ENCODE assay signal across 22 mouse cellular contexts in genomic region chr10:56836130-56836529, GRCm38 (mm10).
A peak's percentile ranks its signal among the peaks of the same experiment; 100 is the strongest.
DNase-seq lines count a peak whose midpoint lies in the region; ATAC-seq lines count a peak whose summit lies in the region.
"Had no signal": no experiment of that assay in that cellular context is flagged by ENCODE, and none has a peak within 500 bp of the region (broad histone marks: within the 10 kb centered on the region; RNA-seq: fewer than 3 reads in every experiment).

No protein-coding gene starts in this region.

- H3K36me3 ChIP-seq in heart, embryonic 12.5 days = no peaks in the 10 kb centered on the region
- H3K36me3 ChIP-seq in midbrain, embryonic 11.5 days (ENCODE audit: control insufficient read depth, insufficient read depth, low read length) = no peaks in the 10 kb centered on the region
- no peaks in the 10 kb centered on the region for H3K36me3 ChIP-seq in midbrain, embryonic 14.5 days (ENCODE audit: control insufficient read depth, insufficient read depth, low read length)
- H3K36me3 ChIP-seq: embryonic facial prominence, embryonic 13.5 days; embryonic facial prominence, embryonic 15.5 days; forebrain, embryonic 10.5 days; forebrain, embryonic 12.5 days had no signal

- DNase-seq in heart, adult 18-20 months = peak; percentile 45 to 58
- DNase-seq in heart, postnatal 14 days = no peak
- peak; percentile 49 for DNase-seq in heart, adult 8-10 months (ENCODE audit: low spot score)
- DNase-seq in midbrain, embryonic 11.5 days (ENCODE audit: low spot score, missing footprints) = peak; percentile 23
- DNase-seq in midbrain, embryonic 14.5 days = no peak
- DNase-seq: adrenal gland, adult 2 months; adrenal gland, postnatal 10 days; adrenal gland, postnatal 25 days; cerebellum, adult 11 months; cerebellum, adult 18-20 months; cerebellum, adult 8-10 months; cerebellum, adult 9-11 months; cerebellum, postnatal 14 days; cerebellum, postnatal 36 days; embryo, embryonic 11 days had no signal

- H3K4me2 ChIP-seq in heart, embryonic 12.5 days = no peak overlapping the region
- no peak overlapping the region for H3K4me2 ChIP-seq in midbrain, embryonic 11.5 days
- H3K4me2 ChIP-seq in midbrain, embryonic 14.5 days (ENCODE audit: low read length) = no peak overlapping the region
- H3K4me2 ChIP-seq: embryonic facial prominence, embryonic 13.5 days; embryonic facial prominence, embryonic 15.5 days; forebrain, embryonic 12.5 days had no signal

- no peak overlapping the region for H3K4me3 ChIP-seq in heart, embryonic 12.5 days
- H3K4me3 ChIP-seq in midbrain, embryonic 11.5 days (ENCODE audit: low read depth, low read length) = no peak overlapping the region
- no peak overlapping the region for H3K4me3 ChIP-seq in midbrain, embryonic 14.5 days (replicated peaks; ENCODE audit: low read depth, low read length)
- H3K4me3 ChIP-seq: embryonic facial prominence, embryonic 13.5 days; embryonic facial prominence, embryonic 15.5 days; erythroblast, embryonic 14.5 days; forebrain, embryonic 10.5 days; forebrain, embryonic 12.5 days had no signal

- H3K27me3 ChIP-seq in heart, embryonic 12.5 days (replicated peaks) = no peaks in the 10 kb centered on the region
- H3K27me3 ChIP-seq in midbrain, embryonic 11.5 days (ENCODE audit: control insufficient read depth, insufficient read depth, low read length) = no peaks in the 10 kb centered on the region
- H3K27me3 ChIP-seq in midbrain, embryonic 14.5 days (ENCODE audit: control insufficient read depth, insufficient read depth, low read length) = no peaks in the 10 kb centered on the region
- H3K27me3 ChIP-seq: embryonic facial prominence, embryonic 13.5 days; embryonic facial prominence, embryonic 15.5 days; forebrain, embryonic 12.5 days had no signal

- H3K9me3 ChIP-seq in heart, embryonic 12.5 days (replicated peaks) = no peaks in the 10 kb centered on the region
- no peaks in the 10 kb centered on the region for H3K9me3 ChIP-seq in midbrain, embryonic 11.5 days (ENCODE audit: control insufficient read depth, low read length)
- H3K9me3 ChIP-seq in midbrain, embryonic 14.5 days (ENCODE audit: control insufficient read depth, low read length) = no peaks in the 10 kb centered on the region
- H3K9me3 ChIP-seq: embryonic facial prominence, embryonic 13.5 days; embryonic facial prominence, embryonic 15.5 days; forebrain, embryonic 10.5 days; forebrain, embryonic 12.5 days had no signal

- H3K27ac ChIP-seq in heart, embryonic 12.5 days (ENCODE audit: poor library complexity, severe bottlenecking) = no peak overlapping the region
- H3K27ac ChIP-seq in midbrain, embryonic 11.5 days (ENCODE audit: low read depth, low read length) = no peak overlapping the region
- H3K27ac ChIP-seq in midbrain, embryonic 14.5 days (replicated peaks; ENCODE audit: low read depth, low read length) = no peak overlapping the region
- H3K27ac ChIP-seq: embryonic facial prominence, embryonic 13.5 days; embryonic facial prominence, embryonic 15.5 days; forebrain, embryonic 10.5 days; forebrain, embryonic 12.5 days had no signal

- no peaks in the 10 kb centered on the region for H3K4me1 ChIP-seq in heart, embryonic 12.5 days (replicated peaks)
- no peaks in the 10 kb centered on the region for H3K4me1 ChIP-seq in midbrain, embryonic 11.5 days (ENCODE audit: control insufficient read depth, insufficient read depth, low read length)
- H3K4me1 ChIP-seq in midbrain, embryonic 14.5 days (ENCODE audit: control insufficient read depth, insufficient read depth, low read length) = 0 out of 2 replicates have a peak, but pooled peaks cover under 1% of the 10 kb centered on the region

- no peak for ATAC-seq in heart, embryonic 12.5 days (ENCODE audit: insufficient number of reproducible peaks, low FRiP score)
- ATAC-seq in midbrain, embryonic 11.5 days (ENCODE audit: low FRiP score) = no peak
- ATAC-seq in midbrain, embryonic 14.5 days (ENCODE audit: low FRiP score, low TSS enrichment) = no peak
- ATAC-seq: forebrain, embryonic 14.5 days had no signal

- WGBS in heart, embryonic 12.5 days = 58% methylated on average over 4 of the region's 4 CpGs
- 94% methylated on average over 4 of the region's 4 CpGs for WGBS in midbrain, embryonic 11.5 days
- WGBS in midbrain, embryonic 14.5 days = 94% methylated on average over 4 of the region's 4 CpGs

- intact Hi-C loops in heart, postnatal 14 days (cut with DNase I) = loop anchor here (10.0 kb wide), 2 partner anchors 159 to 279 kb away; no protein-coding TSS in a partner anchor

- no peak overlapping the region for H3K9ac ChIP-seq in heart, embryonic 12.5 days
- no peak overlapping the region for H3K9ac ChIP-seq in midbrain, embryonic 11.5 days (ENCODE audit: low read length)
- H3K9ac ChIP-seq in midbrain, embryonic 14.5 days (replicated peaks; ENCODE audit: low read length) = no peak overlapping the region
- H3K9ac ChIP-seq: embryonic facial prominence, embryonic 13.5 days; embryonic facial prominence, embryonic 15.5 days; forebrain, embryonic 12.5 days had no signal

Comparison
In these comparisons a context has a peak if more than half of its experiments do, and no peak if none do; other contexts are left out.
1. DNase-seq: peak in heart, adult 18-20 months (2 of 2), heart, adult 8-10 months (single experiment) and midbrain, embryonic 11.5 days (single experiment); none in heart, postnatal 14 days (0 of 2) and midbrain, embryonic 14.5 days (single experiment).